Mouse (Mus musculus) left cerebral cortex, adult 11 months (tissue): ENCODE data around the gene Kcnq1.

ENCODE experiments used
- DNase-seq: peaks from one replicate; pipeline ENCODE4 v3.0.0; 2022; ENCODE audit warnings: low spot score

Gene Kcnq1

DNA sequence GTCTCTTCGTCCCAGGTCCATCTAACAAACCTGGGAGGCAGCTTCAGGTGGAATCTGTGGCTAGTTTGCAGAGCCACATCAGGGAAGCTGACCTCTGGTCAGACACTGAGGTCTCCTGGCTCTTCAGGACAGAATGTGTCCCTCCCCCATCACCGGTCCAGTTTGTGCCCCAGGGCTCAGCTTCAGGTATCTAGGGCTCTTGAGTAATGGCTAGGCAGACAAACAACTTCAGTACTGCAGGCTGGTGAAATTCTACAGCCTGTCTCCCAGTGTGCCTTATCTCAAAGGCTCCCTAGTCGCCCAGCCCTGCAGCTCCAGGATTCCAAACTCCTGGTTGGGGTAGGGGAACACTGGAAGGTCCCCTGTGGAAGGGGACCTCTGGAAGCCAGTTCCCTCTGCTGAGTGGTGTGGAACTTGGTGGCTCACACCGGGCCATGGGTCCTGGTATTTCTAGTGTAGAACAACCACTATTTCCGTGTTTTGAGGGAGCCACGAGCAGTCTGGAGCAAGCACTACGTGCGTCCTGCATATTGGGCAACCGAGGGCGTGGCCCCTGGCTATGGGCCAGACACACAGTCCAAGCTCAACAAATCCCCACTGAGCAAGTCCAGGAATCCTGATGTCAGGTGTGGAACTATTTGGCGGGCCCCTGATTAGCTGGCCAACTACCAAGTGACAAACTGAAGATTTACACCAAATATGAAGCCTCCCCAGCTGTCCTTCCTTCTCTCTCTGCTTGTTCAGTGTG is 207.6 kb downstream of the Kcnq1 start:
- no peak for DNase-seq

DNA sequence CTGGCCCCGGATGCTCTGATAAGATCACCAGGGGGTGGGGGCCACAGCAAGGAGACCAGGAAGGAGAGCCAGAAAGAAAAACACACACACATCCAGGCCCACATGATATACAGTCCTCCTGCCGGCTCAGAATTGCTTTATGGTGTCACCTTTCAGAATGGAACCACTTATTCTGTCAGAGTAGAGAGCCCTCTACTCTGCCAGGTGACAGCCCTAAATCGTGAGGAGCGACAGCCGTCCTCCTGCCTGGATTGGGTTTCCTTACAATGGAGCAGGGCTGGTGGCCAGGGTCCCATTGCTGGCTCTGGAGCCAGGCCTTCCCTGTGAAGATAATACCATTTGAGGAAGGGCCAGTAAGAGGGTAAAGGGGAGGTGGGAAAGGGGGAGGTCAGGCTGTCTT is 212.3 kb downstream of the Kcnq1 start:
- no peak for DNase-seq

DNA sequence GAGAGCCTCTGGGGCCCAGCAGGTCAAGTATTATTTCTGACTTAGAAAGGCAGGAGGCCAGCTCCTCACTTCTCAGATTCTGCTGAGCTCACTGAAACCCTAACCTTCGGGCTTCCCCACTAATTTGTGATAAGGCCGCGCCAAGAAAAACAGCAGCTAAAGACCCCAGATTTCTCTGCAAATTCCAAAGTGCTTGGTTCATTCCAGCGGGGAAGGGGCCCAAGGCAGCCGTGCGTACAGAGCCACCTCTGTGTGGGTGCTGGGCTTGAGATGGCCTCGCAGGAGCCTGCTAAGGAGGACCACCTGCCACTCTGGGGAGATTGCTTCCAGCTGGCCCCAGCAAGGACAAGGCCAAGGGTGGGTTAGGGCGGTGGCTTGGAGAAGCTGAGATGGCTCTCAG is 214.2 kb downstream of the Kcnq1 start:
- no peak for DNase-seq

DNA sequence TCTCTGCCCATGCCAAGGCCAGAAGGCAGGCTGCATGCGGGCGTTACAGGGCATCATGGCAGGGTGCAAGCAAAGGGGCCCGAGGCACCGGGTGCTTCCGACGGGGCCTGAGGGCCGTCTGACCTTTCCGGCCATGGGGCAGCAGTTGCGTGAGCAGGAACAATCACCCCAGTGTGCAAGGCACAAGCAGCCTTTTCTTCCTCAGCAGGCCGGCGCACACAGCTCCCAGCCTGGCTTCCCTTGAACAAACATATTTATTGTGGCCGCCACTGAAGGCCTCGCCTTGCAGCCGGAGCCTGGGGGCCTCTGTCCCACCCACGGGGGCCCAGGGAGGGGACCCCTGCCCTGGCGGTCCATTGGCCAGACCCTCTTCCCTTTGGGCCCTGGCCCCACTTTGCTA is 218.9 kb downstream of the Kcnq1 start:
- no peak for DNase-seq

DNA sequence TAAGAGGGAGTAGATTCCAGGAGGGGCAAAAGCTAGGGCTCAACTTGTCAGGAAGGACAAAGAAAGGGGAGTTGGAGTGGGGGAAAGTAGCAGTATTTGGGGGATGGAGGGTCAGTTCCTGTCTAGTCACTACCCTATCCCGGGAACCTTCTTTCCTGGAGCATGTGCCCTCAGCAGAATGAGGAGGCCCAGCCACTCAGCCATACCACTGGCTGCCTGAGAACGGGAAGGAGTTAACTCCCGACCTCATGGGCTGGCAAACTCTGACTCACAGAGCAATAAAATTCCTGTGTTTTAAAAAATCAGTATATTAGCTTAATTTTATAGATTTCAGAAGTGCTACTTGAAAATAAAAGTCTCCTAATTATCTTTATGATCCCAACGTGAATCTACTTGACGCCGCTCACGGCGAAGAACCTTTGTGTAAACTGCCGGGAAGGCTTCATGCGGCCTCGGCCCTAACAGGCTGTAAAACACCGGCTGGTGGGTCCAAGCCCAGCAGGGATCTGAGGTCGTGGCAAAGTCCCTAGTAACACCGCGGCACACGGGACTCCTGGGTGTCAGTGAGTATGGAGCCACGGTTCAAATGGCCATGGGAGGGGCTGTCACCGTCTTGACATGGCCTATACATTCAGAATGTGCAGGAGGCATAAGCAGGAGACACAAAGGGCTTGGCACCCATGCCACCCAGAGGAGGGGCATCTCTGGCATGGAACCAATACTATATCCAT is 222.2 kb downstream of the Kcnq1 start:
- no peak for DNase-seq

DNA sequence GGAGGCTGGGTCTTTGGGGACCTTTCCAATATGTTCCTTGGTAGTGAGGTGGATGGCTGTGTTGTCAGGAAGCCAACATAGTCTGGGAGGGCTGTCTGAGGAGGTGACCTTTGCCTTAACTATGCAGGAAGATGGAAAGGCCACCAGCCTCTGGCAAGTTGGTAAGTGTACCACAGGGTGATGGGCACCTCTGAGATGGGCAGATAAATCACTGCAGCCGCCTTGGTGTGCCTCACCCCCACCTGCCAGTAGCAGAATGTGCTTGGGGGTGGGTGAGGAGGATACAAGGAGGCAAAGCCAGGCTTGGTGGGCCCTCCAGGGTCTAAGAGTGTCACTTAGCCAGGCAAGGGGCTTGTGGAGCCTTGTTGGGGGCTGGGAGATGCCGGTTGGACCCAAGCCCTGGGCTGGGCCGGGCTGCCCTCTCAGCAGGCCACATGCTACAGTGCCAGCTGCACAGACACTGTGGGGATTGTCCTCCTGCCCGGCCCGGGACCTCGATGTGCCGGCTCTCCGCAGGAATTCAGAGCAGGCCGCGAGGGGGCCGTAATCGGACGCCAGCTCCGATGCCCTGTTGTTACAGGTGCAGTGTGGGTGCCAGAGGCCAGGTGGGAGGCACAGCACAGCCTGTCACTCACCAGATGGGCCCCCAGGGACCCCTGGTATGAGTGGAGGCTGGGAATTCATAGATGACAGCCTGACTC is 223.1 kb downstream of the Kcnq1 start:
- no peak for DNase-seq

DNA sequence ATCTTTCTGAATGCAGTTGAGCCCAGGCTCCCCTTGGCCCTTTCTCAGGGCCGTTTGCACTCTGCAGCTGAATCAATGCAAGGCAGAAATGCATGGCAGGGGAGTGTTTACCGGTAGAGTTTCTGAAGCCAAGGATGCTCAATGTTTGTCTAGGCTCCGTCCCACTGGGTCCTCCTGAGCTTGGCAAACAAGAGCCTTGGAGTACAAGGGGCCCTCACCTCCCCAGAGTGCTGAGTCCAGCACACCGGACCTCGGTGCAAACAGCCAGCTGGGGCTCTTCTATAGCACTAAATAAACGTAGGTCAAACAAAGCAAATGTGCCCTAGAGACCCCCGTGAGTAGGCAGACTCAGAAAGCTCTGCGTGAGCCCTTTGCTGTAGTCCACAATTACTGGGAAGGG is 226.9 kb downstream of the Kcnq1 start:
- no peak for DNase-seq

DNA sequence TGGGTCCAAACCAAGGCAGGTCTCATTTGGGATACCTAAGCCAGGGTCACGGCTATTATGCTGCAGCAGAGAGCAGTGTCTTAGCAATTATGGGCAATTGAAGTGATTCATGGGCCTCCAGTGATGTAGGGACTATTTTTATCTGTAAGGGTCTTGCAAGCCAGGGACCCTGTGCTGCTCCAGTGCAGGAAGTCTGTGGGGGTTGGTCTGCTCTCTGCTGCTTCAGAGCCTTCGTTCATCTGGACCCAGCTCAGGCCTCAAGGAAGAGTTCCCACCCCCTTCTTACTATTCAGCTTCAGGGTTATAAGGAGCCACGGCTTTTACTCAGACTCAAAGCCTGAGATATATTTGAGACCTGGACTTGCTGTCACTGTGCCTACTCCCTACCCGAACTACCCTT is 227.4 kb downstream of the Kcnq1 start:
- DNase-seq = no peak

DNA sequence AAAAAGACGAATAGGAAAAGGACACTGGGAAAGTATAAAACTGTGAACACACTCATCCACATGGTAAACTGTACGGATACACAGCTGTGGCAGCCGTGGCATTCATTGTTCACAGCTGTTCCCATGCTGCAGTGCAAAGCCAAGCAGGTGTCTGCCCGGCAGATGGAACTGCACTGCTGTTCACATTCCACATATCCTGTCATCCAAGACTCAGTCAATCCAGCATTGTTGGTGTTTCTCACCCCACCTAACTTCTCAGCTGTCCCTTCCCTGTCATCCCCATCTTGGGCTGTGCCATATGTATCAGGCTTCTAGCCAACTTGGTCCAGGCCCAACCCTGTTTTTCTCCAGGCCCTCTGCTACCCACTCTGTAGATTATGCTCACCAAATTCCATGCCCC is 232.5 kb downstream of the Kcnq1 start:
- DNase-seq = no peak

DNA sequence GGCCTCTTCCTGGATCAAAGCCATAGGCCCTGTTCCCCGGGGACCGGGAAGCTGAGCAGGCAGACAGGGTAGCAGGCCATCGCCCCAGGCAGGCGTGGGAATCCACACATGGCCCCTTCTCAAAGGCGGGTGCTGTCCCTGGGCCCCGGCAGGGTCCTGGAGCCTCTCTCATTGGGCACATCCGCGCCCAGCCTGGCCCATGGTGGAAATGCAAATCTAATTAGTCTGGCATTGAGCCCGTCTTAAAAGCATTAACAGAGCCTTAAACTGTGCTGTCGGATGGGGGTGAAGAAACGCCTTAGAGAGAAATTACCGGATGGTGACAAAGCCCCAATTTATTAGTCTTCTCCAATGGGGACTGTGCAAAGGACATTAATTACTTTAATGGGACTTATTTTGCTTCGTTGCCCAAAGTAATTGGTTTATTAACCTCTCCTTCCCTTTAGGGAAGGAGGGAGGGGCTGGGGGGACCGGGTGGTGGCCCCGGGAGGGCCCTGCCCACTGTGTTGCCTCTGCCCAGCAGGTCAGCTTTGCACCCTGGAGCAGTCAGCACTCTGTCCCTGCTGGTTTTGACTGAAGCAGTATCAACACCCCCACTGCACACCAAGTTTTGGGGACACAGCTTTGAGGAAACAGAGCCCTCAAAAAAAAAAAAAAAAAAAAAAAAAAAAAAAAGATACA is 234.6 kb downstream of the Kcnq1 start:
- no peak for DNase-seq

DNA sequence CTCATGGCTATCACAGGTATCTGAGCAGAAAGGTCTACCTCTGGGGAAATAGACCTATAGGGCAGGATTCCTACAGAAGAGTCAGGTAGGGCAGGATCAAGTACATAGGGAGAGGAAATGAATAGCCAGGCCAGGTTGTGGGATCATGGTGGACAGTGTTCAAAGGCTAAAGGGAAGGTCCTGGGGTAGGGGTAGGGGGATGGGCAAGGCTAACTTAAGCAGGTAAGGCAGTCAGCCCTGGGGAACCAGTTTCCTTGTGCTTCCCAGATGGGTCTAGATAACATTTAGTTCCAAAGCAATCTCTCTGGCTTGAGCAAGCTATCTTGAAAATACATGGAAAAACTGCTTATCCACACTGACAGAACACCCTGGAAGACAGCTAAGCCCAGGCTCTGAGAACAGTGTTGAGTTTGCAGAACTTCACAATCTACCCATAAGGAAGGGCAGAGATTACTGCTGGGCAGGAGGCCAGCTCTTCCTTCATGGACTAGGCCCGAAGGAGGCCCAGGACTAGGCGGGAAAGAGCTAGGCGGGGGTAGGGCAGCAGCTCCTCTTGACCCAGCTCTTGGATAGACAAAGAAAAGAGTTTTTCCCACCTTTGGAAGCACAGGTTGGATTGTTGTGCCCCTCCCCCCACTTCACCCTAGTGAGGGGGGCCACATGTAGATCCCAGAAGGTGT is 235.3 kb downstream of the Kcnq1 start:
- no peak for DNase-seq

DNA sequence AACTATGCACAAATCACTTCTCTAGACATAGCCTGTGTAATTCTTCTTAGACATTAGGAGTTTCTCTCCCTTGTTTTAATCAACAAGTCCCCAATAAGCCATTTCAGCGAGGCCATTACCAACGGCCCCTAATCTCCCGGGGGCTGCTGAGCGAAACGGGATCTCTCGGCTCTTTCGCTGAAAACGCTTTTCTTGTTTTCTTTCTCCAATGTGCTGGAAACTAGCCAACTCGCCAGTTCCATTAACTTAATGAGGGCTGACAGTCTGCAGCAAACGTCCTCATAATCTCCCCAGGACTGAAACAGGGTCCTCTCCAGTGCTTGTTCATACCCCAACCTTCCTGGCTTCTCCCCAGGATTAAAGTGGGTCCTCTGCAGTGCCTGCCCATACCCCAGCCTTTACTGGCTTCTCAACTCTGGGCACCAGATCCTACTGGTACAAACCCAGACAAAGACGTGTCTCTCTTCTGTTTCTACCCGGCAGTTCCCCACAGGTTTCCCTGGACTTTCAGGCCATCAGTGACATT is 237.7 kb downstream of the Kcnq1 start:
- no peak for DNase-seq

DNA sequence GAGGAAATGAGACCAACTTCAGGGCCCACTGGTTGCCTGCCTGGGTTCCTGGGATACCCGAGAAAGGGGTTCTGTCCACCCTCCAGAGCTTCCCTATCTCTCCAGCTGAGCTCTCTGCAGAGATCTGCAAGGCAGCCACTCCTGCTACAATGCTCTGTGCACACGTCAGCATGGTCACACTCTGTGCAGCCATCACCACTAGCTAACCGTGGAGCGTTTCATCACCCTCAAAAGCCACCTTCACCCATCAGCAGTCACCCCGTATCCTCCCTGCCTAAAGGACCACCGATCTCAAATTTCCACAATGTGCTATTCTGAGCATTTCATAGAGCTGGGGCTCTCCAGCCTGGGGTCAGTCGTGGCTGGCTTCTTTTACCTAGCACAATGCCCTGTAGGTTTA is 243.1 kb downstream of the Kcnq1 start:
- no peak for DNase-seq

DNA sequence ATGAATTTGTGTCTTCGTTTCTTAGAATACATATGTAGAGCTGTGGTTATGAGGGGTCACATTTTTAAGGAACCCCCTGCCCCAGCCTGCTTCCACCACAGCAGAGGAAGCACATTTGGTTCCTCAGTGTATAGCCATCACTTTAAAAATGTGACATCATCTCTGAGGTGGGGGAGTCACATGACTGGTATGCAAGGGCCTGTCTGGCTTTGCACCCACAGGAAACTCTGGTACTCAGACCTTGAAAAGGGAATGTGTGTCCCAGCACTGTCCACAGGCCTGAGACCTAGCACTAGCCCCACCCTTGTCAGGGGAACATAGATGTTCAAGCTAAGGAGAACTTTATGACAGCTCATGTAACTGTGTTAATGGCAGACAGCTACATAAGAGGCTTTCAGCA is 243.7 kb downstream of the Kcnq1 start:
- no peak for DNase-seq

DNA sequence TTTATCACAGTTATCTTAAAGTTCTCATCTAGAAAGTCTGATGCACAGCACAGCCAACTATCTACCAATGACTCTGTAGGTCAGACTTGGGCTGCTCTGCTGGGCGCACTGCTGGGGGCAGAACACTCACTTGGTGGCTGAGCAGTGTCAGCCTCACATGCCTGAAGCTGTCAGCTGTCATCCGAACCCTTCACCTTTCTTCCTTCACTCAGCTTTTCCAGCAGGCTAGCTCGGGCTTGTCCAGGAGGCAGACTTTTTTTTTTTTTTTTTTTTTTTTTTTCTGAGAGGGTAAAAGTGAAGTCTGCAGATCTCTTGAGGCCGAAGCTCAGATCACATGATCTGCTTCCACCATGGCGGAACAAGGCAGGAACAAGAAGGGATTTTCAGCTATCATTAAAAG is 249.7 kb downstream of the Kcnq1 start:
- no peak for DNase-seq

DNA sequence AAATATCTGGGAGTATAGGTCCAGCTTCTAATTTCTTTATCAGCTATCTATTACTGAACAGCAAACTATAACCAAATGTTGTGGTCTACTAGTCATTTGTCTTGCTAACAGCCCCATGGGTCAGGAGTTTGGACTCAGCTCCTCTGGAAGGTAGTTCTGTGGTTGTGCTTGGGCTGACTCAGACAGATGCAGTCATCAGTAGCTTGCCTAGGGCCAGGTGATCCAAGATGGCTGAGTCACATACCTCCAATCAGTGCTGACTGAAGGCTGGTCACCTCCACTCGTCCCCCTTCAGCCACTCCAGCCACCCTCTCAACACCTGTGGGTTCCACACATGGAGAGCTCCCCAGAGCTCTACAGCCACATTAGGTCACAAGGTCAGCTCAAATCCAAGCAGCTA is 250.9 kb downstream of the Kcnq1 start:
- no peak for DNase-seq

DNA sequence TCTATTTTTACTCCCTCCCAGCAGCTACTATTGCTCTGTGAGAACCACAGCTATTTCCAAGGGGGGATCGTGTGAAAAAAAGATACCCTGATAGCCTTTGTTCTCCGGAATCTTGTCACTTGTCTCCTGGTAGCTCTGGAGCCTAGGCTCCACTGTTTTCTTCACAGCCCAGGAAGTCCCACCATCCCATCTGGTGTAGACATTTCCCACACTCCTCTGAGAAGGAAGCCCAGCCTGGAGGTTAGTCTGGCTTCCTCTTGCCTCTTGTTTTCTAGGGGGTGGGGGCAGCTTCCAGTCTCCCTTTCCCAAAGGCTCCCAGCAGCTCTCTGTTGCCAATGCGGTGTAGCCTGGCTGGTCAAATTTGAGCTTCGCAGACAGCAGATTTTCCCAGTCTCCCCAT is 251.7 kb downstream of the Kcnq1 start:
- no peak for DNase-seq

DNA sequence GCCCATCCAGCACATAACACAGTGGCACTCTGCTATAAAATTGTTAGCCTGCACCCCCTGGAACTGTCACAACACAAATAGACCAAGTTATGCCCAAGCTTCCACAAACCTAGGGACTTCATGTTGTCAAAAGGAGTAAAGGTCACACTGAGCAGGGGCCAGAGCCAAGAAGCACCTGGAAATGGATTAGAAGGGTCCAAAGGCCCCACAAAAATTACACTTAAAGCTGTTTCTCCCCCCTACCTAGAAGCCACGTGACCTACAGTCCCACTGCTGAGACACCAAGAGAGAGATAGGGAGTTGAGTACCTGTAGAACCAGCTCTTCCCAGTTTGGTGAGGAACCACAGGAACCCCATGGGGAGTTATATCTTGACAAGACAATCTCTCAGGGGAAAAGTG is 253.6 kb downstream of the Kcnq1 start:
- no peak for DNase-seq

DNA sequence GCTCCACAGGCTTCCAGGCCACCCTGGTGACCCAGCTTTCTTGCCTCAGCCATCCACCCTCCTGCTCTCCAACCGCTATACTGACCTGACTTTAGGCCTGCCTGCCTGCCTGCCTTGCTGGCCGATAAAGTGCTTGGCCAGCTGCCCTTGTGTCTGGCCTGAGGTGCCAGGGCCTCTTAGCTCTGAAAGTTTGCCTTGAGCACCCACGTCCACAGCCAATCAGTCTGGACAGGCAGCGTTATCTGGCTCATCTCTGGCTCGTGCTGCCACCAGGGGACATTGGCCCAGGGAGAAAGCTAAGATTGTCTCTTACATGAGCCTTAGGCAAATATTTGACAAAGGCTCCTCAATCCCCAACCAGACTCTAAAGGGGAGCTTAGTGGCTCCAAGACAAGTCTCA is 254.6 kb downstream of the Kcnq1 start:
- DNase-seq = no peak

DNA sequence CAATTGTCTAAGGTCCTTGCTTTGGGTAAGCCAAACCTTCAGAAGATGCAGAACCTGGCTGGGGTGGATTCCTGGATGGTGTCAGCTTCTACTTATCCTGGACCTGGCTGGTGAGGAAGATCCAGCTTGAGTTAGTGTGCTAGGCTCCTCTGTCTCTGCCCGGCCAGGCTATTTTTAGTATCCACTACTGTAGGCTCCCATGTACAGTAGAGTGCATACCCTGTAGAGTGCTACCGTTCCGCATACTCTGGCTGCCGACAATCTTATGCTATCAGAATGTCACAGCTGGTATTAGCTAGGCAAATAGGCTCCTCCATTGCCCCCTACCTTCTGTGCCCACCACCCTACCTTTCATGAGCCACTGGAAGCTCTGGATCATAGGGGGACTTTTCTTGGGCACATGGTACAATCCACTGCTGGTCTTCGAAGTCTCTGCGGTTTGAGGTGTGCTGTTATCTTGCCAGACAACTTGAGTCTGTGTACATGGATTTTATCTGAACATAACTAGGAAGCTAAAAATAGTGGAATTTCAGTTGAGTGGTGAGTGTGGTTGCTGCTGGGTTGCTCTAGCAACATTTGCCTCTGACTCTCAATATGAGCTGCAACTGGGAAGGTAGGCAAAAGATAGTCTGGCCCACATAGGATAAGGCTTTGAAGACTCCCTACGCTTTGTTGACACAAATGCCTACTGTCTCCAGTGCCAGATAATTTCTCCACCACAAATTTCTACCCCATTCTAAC is 258.1 kb downstream of the Kcnq1 start:
- no peak for DNase-seq
